Mouse (Mus musculus): ENCODE measurements around the gene Gm21973.

Gene Gm21973

DNA sequence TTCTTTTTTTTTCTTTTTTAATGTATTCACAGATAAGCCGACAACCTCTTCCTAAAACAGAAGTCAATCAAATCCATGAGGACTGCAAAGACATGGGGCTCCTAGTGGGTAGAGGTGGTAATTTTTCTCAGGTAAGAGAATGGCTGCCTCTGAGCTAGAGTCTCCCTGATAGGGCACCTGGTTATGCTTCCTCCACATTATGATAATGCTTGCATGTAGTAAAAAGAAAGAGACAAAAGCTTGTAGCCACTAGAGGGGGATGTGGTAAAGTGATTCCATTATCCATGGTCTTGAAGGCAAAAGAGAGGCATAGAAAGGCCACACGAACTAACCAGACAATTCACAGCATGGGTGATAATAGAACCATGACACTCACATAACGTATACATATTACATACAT is 75.2 kb downstream of the Gm21973 start:
- peak; percentile 23 for DNase-seq

DNA sequence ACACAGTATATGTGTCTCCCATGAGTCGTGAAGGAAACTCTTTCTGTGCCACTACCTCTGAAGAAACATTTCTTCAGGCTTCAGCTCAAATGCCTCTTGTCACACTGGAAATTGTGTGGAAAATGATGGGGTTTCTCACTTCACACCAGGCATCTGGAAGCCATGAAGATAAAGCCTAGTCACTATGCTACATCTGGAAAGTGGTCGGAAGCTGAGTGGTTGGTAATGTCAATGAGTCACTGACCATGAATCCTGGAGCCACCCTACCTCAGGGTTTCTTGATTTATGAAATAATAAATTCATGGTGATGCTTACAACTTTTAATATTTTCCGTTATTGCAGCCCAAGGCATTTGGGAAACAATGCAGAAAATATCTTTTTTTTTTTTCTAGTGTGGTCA is 84.7 kb downstream of the Gm21973 start:
- DNase-seq: no peak

DNA sequence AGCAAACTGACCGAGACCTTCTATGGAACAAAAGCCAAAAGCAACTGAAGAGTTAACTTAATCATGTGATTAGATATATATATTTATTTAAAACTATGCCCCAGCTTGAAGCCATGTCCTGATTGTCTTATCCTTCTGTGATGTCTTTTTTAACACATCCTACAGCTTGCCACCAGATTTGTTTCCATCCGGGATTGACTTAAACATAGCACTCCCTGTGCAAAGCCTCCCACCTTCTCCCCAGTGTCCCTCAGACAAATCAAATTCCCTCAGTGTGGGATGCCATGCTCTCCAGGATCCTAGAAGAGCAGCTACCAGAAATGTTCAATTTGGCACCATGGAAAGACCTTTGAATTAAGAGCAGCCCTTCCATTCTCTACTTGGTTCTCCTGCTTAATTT is 85.7 kb downstream of the Gm21973 start:
- DNase-seq: no peak

DNA sequence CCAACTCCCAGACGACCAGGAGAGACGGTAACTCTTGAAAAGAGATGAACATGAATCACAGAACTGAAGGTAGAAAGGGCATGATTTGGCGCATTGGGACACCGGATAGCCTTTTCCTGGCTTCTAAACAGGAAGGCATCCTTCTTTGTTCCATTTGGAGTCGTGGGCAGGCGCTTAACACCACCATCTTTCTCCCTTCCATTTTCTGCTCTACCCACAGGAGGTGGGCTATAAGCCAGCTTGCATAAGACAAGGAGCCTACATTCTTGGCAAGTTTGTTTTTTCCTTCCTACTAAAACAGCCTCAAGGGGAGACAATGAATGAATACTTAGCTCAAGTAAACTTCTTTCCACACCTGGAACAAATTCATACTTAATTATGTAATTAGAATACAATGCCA is 88.5 kb downstream of the Gm21973 start:
- no peak for DNase-seq

- DNase-seq: no peak
Observed at GRCm38 (mm10) chr15:10421138-10421784, 96.1 kb downstream of the Gm21973 start.

DNA sequence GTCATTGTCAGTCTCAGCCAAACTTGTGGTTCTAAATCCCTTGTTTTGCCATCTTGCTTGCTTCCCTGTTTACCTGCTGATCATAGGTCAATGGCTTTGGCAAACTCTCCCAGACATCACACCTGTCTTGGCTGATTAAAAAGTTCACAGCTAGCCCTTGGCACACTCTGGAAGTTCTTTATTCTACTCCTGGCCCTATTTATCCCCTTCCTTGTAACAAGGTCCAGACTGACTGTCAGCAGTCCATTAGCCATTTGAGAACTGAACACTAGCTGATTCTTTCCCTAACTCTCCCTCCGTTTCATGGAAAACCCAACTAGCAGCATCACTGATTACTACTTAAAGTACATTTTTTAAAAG is 96.6 kb downstream of the Gm21973 start:
- DNase-seq: no peak

Data from lung, postnatal 10 days (tissue).